Mouse (Mus musculus) erythroblast, embryonic 14.5 days (primary cell): ENCODE measurements around the gene Hk2. TPM values are rescaled to one million over a fixed set of nuclear protein-coding genes. Genes with fewer than 3 reads are reported as not detected.

Source experiments
- H3K27me3 ChIP-seq: 2 replicates; pipeline ENCODE4 v1.6.1; 2012; ENCODE audit warnings: inconsistent platforms; ENCODE audit not compliant: control insufficient read depth
- H3K36me3 ChIP-seq: 2 replicates; pipeline ENCODE4 v1.6.1; 2012; ENCODE audit warnings: mild to moderate bottlenecking, inconsistent platforms; ENCODE audit not compliant: control insufficient read depth
- H3K4me1 ChIP-seq: 2 replicates; pipeline ENCODE4 v1.6.1; 2012; ENCODE audit warnings: inconsistent platforms; ENCODE audit not compliant: control insufficient read depth
- H3K4me3 ChIP-seq: replicated peaks from 2 replicates; pipeline ENCODE3; 2012; ENCODE audit warnings: moderate library complexity, mild to moderate bottlenecking, inconsistent platforms
- H3K9me3 ChIP-seq: 2 replicates; pipeline ENCODE4 v1.6.1; 2012; ENCODE audit warnings: low read length, inconsistent platforms, mixed read lengths; ENCODE audit not compliant: control insufficient read depth
- GATA1 ChIP-seq: IDR thresholded peaks from 2 replicates; pipeline ENCODE4 v1.6.1; 2012; ENCODE audit warnings: low read length, inconsistent platforms, mixed read lengths
- TAL1 ChIP-seq: IDR thresholded peaks from 3 replicates; pipeline ENCODE4 v1.6.1; 2012; ENCODE audit warnings: low read length, inconsistent platforms, mixed read lengths
- polyA plus RNA-seq: library from polyadenylated mRNA; stranded (reverse); fragments of >175 nt; gene quantifications from 2 replicates; pipeline ENCODE4 v1.2.3, GENCODE M21; 2012

The Hk2 gene
- polyA plus RNA-seq, 1 experiment, result 0.03 TPM

DNA sequence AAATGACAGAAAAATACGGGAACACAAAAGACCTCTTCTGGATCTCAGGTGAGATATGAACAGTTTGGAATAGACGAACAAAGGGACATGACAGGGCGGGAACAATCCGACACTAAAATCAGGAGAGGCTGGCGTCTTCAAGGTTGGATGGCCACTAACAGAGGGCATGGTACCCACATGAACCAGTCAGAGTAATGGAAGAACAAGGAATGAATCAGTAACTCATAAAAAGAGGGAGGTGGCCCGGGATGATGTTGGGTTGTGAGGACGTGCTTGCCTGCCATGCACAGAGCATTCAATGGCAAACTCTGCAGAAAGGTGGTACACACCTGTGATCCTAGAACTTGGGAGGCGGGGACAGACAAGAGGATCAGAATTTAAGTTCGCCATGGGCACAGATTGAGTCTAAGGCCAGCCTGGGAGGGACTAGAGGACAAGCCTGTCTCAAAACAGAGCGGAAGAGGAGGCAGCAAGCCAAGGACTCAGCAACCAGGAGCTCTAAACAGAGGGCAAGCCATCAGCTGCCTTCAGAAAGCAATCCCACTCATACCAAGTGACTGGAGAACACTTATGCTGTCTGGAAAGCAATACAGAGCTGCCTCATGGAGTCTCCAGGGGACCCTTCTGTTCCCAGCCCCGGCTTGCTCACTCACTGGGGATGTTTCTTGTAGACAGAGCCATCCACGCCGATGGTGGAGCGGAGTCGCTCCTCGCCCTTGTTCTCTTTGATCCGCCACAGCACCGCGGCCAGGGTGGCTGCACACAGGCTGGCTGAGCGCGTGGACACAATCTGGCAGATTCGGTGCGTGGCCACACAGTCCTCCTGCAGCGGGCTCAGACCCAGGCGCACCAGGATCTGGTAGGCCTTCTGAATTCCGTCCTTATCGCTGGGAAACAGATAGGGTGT, 36.4 kb downstream of the Hk2 start:
- H3K4me1 ChIP-seq, result peaks cover 3% of the 10 kb centered on the region; the same call in 1 of the 2 replicates
- H3K9me3 ChIP-seq, result no peaks in the 10 kb centered on the region
- H3K4me3 ChIP-seq, result no peak overlapping the region
- H3K27me3 ChIP-seq, result no peaks in the 10 kb centered on the region
- TF ChIP-seq GATA1 (no peak), TAL1 (no peak)
- H3K36me3 ChIP-seq, result peaks cover 2% of the 10 kb centered on the region

DNA sequence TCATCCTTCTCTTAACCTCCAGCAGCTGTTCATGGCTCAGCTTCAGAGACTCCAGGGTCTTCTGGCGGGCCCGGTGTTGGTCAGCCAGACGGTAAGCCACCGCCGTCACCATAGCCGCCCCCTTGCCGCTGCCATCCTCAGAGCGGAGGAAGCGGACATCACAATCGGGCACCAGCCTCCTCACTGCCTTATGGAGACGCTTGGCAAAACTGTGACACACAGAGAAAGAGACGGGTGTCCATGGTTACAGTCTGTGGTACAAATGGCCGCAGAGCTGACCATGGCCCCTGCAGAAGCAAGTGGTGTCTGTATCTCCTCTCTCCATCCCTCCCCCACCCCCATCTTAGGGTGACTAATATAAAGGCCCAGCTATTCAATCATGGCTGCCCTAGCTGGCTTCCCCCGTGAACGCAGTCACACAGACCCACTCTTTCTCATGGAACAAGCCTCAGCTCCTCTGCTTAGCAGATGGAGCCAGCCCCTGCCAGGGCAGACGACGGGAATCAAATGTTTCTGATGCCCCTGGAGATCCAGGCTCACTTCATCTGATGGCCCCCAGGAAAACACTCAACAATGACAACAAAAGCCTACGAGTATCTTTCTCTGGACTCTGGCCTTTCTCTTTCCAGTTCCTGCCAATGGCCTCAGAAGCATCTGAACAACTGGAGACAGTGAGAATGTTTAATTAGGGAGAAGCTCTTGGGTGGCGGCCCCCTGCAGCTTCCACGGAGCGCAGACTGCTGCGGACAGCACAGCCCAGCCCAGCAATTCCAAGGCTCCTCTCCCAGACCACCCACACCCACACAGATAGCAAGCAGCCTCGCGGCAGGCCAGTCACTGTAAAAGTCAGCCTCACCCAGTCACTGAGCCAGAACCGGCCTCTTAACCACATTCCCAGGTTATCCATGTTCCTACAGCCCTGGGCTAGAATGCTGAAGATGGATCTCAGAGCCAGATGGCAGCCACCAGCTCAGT, 37.3 kb downstream of the Hk2 start:
- TF ChIP-seq TAL1 (no peak), GATA1 (no peak)
- peaks cover 2% of the 10 kb centered on the region for H3K36me3 ChIP-seq
- H3K4me1 ChIP-seq, result peaks cover 3% of the 10 kb centered on the region; the same call in 1 of the 2 replicates
- H3K27me3 ChIP-seq, result no peaks in the 10 kb centered on the region
- H3K4me3 ChIP-seq, result no peak overlapping the region
- H3K9me3 ChIP-seq, result no peaks in the 10 kb centered on the region

DNA sequence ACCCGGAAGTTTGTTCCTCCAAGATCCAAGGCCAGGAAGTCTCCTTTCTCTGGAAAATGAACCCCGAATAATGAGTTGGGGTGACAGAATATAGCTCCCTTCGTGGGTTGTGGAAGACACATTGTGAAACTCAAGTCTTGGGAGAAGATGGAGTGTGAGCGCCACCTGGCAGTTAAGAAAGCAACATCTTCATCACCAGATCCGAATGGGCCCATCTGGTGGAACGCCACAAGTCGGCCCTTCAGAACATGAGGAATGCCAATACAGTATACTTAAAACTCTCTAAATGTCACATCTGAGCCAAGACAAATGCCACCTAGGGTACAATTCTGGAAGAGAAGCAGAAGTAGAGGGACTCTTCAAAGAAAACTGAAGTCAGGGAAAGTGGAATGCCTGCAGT, 38.9 kb downstream of the Hk2 start:
- peaks cover 12% of the 10 kb centered on the region for H3K36me3 ChIP-seq

DNA sequence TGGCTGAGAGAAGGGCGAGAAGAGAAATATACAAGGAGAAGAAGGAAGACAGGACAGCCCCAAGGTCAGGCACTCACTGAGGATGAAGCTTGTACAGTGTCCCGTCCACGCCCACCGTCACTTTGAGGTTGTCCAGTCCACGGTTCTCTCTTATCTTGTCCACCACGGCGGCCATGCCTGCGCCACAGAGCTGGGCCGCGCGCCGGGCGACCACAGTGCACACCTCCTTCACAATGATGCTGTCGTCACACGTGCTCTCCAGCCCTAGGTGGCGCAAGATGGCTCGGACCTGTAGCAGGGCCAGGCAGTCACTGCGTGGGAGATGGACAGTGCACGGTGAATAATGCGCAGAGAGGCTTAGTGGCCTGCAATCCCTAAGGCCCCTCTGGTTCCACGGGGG, 45.6 kb downstream of the Hk2 start:
- Histone ChIP-seq H3K27me3 (no peaks in the 10 kb centered on the region), H3K36me3 (peaks cover 17% of the 10 kb centered on the region), H3K4me1 (no peaks in the 10 kb centered on the region), H3K4me3 (no peak overlapping the region), H3K9me3 (no peaks in the 10 kb centered on the region)
- TF ChIP-seq TAL1 (no peak), GATA1 (no peak)

More for the DNA sequence above, 38.9 kb downstream of the Hk2 start:
- TF ChIP-seq TAL1 (no peak), GATA1 (no peak)
- H3K9me3 ChIP-seq, result no peaks in the 10 kb centered on the region
- H3K4me1 ChIP-seq, result peaks cover under 1% of the 10 kb centered on the region; the same call in 1 of the 2 replicates
- no peaks in the 10 kb centered on the region for H3K27me3 ChIP-seq
- H3K4me3 ChIP-seq, result no peak overlapping the region

GRCm38 (mm10) chr6:82727206-82727605, 47.0 kb downstream of the Hk2 start:
- TF ChIP-seq GATA1 (no peak), TAL1 (no peak)
- peaks cover 17% of the 10 kb centered on the region for H3K36me3 ChIP-seq
- no peaks in the 10 kb centered on the region for H3K27me3 ChIP-seq
- H3K4me3 ChIP-seq, result no peak overlapping the region
- H3K9me3 ChIP-seq, result no peaks in the 10 kb centered on the region
- H3K4me1 ChIP-seq, result no peaks in the 10 kb centered on the region

DNA sequence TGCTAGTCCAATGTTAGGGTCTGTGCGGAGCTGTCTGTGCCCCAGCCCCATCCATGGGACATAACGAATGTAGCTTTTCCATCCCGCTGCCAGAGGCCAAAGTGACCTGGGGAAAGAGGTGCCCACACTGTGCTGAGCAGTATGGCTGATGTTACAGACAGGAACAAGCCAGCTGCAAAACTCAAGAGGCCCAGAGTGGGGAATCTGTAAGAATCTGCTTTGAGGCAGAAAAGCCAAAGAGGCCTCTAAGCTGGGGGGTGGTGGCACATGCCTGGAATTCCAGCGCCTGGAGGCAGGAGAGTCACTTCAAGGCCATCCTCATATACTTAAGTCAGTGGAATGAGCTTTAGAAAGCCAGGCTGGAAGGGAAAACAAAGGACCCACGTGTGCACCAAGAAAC, 50.9 kb downstream of the Hk2 start:
- Histone ChIP-seq H3K27me3 (no peaks in the 10 kb centered on the region), H3K9me3 (no peaks in the 10 kb centered on the region), H3K4me1 (no peaks in the 10 kb centered on the region), H3K36me3 (peaks cover 3% of the 10 kb centered on the region), H3K4me3 (no peak overlapping the region)
- TF ChIP-seq GATA1, result no peak
- no peak for TF ChIP-seq TAL1

DNA sequence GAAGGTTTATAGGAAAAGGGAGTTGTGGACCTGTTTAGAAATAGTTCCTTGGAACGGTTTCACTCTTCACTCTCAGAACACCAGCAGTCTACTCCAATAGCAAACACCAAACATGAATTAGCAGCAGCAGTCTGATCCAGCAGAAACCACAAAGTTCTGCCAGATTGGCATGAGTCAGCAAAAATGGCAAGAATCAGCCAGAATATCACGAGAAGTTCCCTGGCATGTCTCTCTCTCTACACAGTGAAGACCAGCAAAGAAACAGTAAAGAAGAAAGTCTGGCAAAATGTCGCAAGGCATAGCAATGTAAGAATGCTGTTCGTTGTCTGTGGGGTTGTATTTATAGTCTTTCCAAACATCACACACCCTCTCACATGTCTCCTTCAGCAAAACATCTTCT, 58.1 kb downstream of the Hk2 start:
- TF ChIP-seq TAL1, result no peak
- TF ChIP-seq GATA1, result no peak
- H3K9me3 ChIP-seq, result no peaks in the 10 kb centered on the region
- H3K4me1 ChIP-seq, result no peaks in the 10 kb centered on the region
- no peak overlapping the region for H3K4me3 ChIP-seq
- H3K36me3 ChIP-seq, result no peaks in the 10 kb centered on the region
- no peaks in the 10 kb centered on the region for H3K27me3 ChIP-seq

- no peaks in the 10 kb centered on the region for H3K4me1 ChIP-seq
- TF ChIP-seq TAL1, result no peak
- TF ChIP-seq GATA1, result no peak
- no peaks in the 10 kb centered on the region for H3K9me3 ChIP-seq
- H3K27me3 ChIP-seq, result no peaks in the 10 kb centered on the region
- no peaks in the 10 kb centered on the region for H3K36me3 ChIP-seq
- H3K4me3 ChIP-seq, result no peak overlapping the region
These were observed 58.6 kb downstream of the Hk2 start for GRCm38 (mm10) chr6:82715653-82716052.

DNA sequence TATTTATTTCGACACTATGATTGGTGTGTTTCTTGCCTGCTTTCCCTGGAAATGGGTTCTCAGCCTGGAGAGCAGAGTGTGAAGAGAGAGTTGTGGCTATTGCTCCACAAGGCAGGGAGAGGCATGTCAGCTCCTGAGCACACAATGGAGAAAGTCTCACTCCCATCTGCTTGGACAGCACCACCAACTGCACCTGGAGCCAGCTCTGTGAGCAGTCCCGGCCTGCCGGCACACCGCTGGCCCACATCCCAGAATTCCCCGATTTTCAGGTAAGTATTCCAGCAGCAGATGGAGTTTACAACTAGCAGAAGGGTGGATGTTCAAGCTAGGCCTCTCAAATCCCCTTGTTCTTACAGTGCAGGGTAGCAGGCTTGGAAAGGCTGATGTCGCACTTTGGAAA, 59.0 kb downstream of the Hk2 start:
- Histone ChIP-seq H3K36me3 (no peaks in the 10 kb centered on the region), H3K27me3 (no peaks in the 10 kb centered on the region), H3K9me3 (no peaks in the 10 kb centered on the region), H3K4me1 (no peaks in the 10 kb centered on the region), H3K4me3 (no peak overlapping the region)
- TF ChIP-seq TAL1, result no peak
- no peak for TF ChIP-seq GATA1
